In the genomic region with DNA sequence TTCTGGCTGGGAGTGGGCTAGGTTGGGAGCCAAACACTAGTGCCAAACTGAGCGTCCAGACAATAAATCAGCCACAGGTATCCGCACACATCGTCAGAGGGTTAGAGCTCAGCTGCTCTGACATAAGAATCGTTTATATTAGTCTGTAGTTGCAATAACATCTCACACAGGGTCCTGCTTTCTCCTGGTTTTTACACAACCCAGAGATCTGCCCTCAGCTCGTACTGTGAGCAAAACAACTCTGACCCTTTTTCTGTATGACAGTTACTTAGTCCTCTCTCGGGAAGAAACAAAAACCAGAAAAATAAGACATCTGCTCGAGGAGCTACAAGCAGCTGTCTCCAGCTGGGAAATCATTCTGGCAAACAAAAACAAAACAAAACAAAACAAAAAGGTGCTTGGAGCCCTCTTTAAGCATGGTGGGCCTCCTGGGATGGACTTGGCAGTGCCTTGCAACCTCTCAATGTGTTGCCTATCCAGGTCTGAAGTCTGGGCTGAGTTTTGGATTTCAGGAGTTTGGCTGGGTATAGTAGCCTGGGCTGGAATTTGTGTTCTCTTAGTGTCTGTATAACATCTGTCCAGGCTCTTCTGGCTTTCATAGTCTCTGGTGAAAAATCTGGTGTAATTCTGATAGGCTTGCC, we compare ENCODE assay signal across 6 mouse cellular contexts.
DNase-seq lines count a peak whose midpoint lies in the region; ATAC-seq and TF ChIP-seq lines count a peak whose summit lies in the region.
"Not testable (repeated sequence)": the region's sequence is repeated elsewhere in the genome, so short reads cannot be mapped to it uniquely, and the experiment has no call there.

No protein-coding gene starts in this region.

- DNase-seq in gastrocnemius, adult 2 months, result peak; percentile 20
- peak; percentile 92 for DNase-seq in heart, adult 11 months
- DNase-seq in heart, adult 9 months (ENCODE audit: low spot score in 2 of 2), result peak; percentile 28 to 29
- not testable (repeated sequence) for DNase-seq in lung, postnatal 0 days (ENCODE audit: low spot score)

- not testable (repeated sequence) for H3K36me3 ChIP-seq in intestine, embryonic 16.5 days (ENCODE audit: control insufficient read depth, insufficient read depth, low read length); lung, postnatal 0 days (ENCODE audit: insufficient read depth, low read length); stomach, embryonic 15.5 days

- intact Hi-C loops in gastrocnemius, adult 2 months (cut with DNase I), result not testable (repeated sequence)

- not testable (repeated sequence) for H3K4me1 ChIP-seq in intestine, embryonic 16.5 days (ENCODE audit: control insufficient read depth, insufficient read depth, low read length); lung, postnatal 0 days (ENCODE audit: insufficient read depth, low read depth, low read length); stomach, embryonic 15.5 days

- not testable (repeated sequence) for H3K9ac ChIP-seq in intestine, embryonic 16.5 days (ENCODE audit: low read depth, low read length); lung, postnatal 0 days (replicated peaks; ENCODE audit: low read depth); stomach, embryonic 15.5 days

- not testable (repeated sequence) for TF ChIP-seq CTCF in gastrocnemius, adult 2 months (IDR thresholded peaks at IDR 0.05); lung, postnatal 0 days (IDR thresholded peaks at IDR 0.05)

- WGBS in intestine, embryonic 16.5 days, result 48% methylated on average over 7 of the region's 7 CpGs
- WGBS in lung, postnatal 0 days, result 66% methylated on average over 7 of the region's 7 CpGs
- WGBS in stomach, embryonic 15.5 days, result 38% methylated on average over 7 of the region's 7 CpGs

- H3K4me2 ChIP-seq in intestine, embryonic 16.5 days (ENCODE audit: low read depth, low read length); lung, postnatal 0 days (replicated peaks; ENCODE audit: low read depth, low read length); stomach, embryonic 15.5 days: not testable (repeated sequence)

- TF ChIP-seq EP300 in lung, postnatal 0 days (IDR thresholded peaks at IDR 0.05), result not testable (repeated sequence)

- H3K9me3 ChIP-seq in intestine, embryonic 16.5 days (ENCODE audit: control insufficient read depth, low read length); lung, postnatal 0 days (ENCODE audit: low read length); stomach, embryonic 15.5 days: not testable (repeated sequence)

- H3K4me3 ChIP-seq in gastrocnemius, adult 2 months; intestine, embryonic 16.5 days (ENCODE audit: low read length); lung, postnatal 0 days (ENCODE audit: low read depth, low read length); stomach, embryonic 15.5 days (replicated peaks): not testable (repeated sequence)

- ATAC-seq in intestine, embryonic 16.5 days, result peak; percentile 59; the same call in 1 of the 2 replicates
- peak; percentile 46 for ATAC-seq in lung, postnatal 0 days
- ATAC-seq in stomach, embryonic 15.5 days (ENCODE audit: insufficient read depth, low FRiP score, low read depth), result peak; percentile 53; the same call in 1 of the 2 replicates

- not testable (repeated sequence) for H3K27me3 ChIP-seq in intestine, embryonic 16.5 days (replicated peaks; ENCODE audit: control insufficient read depth, insufficient read depth, low read length); lung, postnatal 0 days (replicated peaks; ENCODE audit: insufficient read depth, low read length); stomach, embryonic 15.5 days (replicated peaks)

- not testable (repeated sequence) for H3K27ac ChIP-seq in gastrocnemius, adult 2 months; intestine, embryonic 16.5 days (ENCODE audit: low read length); lung, postnatal 0 days (ENCODE audit: low read length); stomach, embryonic 15.5 days
